Mouse (Mus musculus) heart, adult 2 months (tissue): Measurements from ENCODE around the gene Gart.

ENCODE experiments used
- CTCF ChIP-seq: fragments of 200-600 bp; IDR thresholded peaks from 2 replicates; pipeline ENCODE4 v1.8.1; 2022; ENCODE audit warnings: antibody characterized with exemption, mild to moderate bottlenecking, moderate library complexity
- EP300 ChIP-seq: fragments of 200-500 bp; IDR thresholded peaks from 2 replicates; pipeline ENCODE4 v1.6.1; 2011; ENCODE audit warnings: low read depth, low read length, control low read depth; ENCODE audit not compliant: insufficient read depth
- POLR2A ChIP-seq: fragments of 200-500 bp; IDR thresholded peaks from 2 replicates; pipeline ENCODE4 v1.6.1; 2011; ENCODE audit warnings: mild to moderate bottlenecking, low read depth, low read length, control low read depth; ENCODE audit not compliant: insufficient read depth

DNA sequence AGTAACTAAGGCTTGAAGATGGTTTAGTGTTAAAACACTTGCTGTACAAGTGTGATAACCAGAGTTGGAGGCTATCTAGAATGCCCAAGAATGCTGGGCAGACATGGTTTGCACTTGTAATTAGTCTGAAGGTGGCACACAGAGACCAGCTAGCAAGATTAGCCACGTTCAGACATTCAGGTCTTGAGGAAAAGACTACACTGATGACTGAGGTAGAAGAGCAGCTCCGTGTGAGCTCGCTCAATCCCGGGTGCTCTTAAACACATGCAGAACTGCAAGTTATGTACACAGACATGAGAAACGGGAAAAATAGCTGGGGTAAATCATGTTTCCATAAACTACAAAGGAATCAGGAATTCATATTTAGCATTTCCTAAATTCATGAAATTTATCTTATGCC is 33.9 kb upstream of the Gart start:
- TF ChIP-seq CTCF: no peak
- TF ChIP-seq POLR2A: no peak
- TF ChIP-seq EP300: no peak
